Mouse (Mus musculus) spleen, postnatal 10 days (tissue): ENCODE measurements around the gene Ntng1.

Experiments used
- DNase-seq, 2 experiments: peaks; one replicate each; pipeline ENCODE4 v3.0.0; 2021 to 2022; ENCODE audit warnings: low spot score in 2 of 2

The Ntng1 gene

DNA sequence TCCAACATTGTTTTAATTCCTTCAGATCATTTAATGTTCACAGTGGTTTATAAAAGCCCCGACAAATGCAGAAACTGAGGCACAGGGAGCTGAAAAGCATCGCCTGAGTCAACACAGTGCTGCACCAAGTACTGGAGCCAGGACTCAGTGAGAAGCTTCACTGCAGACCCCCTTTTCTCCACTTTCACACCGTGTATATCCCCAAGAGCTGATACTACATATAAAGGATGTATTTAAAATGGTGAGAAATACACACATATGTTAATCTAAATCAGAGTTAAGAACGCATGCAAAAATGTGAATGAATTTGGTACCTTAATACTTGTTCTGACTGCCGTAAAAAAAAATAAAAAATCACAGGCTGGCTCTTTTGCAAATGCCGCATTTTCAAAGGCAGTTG lies 88.4 kb downstream of the Ntng1 start:
- DNase-seq: no peak

DNA sequence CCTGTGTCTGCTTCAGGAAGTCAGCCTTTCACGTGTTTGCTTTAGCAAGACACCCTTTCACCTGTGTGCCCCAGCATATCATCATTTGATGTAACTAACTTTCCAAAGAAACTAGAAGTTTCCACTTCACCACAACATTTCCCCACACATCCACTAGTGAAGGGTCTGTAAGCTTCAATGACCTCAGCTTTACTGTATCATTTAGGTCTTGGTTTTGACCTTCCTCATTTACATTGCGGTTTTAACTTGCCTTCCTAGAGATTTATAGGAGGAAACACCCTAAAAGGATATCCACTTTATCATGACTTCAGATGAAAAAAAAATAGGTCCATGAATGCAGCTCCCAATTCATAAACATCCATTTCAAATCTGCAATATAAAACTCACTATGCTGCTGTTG lies 89.7 kb downstream of the Ntng1 start:
- no peak for DNase-seq

DNA sequence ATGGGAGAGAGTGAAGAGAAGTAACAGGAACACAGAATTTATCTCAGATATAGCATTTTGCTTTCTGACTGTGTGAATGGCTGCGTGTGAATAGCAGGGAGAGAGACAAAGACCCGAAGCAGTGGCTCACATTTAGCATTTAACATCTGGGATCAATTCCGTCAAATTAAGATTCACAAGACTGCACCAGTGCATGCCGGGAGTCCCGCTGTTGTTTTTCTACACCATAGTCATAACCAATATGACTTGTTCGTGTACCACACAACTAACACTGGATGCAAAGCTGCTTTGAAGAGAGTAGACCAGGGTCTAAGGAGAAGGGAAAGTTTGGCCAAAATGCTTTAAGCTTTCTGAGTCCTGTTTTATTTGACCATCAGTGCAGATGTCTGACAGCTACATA lies 95.7 kb downstream of the Ntng1 start:
- no peak for DNase-seq

DNA sequence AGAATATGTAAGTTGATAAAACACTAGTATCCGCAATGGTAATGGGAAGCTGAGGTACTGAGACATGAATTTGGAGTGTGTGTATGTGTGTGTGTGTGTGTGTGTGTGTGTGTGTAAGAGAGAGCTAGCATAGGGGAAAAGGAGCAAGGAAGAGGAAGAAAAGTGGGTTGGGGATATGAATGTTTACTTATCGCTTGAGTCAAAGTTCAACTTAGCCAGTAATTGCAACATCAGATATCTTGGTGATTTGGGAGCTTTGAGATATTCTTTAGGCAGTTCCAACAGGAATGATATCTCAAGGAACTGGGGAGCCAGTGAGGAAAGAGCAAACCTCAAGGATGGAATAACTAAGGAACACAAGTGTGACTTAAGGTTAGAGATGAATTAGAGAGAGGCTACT lies 97.1 kb downstream of the Ntng1 start:
- DNase-seq: no peak

DNA sequence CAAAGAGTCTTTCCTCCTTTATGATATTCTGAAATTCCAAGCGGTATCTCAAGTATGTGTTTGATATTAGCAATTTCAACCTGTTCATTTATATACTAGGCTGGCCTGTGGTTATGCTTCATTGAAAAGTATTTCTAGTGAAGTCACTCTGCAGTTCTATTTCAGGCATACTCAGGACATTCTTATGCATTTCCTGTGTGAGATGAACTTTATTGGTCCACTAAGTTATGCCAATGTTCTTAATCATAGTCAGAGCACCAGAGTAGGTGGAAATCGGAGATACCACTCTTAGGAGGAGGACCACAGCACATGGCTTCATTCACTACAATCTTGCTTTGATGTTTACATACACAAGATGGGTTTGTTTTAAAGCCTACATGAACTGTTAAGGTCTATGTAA lies 99.6 kb downstream of the Ntng1 start:
- no peak for DNase-seq

DNA sequence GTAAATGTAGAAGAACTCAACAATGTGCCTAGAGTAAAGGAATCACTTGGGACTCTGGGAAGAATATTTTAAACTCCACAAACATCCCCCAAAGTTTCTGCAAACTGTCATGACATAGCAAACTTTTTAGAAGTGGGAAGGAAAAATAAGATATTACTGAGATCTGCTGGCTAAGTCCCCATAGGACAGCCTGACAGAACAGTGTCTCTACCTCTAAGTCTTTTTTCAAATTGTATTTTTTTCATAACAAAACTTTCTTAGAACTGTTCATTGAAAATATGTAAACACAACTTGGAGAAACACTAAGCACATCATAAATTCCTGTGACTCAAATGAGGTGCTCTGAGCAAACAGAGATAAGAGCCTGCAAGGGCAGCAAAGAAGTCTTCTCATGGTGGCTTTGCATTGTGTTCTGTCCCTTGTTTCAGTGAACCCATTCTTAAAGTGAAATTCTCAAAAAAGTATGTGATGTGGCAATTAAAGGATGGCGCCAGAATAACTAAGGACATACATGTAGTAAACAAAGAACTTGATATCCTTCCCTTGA lies 100.1 kb downstream of the Ntng1 start:
- DNase-seq: no peak

DNA sequence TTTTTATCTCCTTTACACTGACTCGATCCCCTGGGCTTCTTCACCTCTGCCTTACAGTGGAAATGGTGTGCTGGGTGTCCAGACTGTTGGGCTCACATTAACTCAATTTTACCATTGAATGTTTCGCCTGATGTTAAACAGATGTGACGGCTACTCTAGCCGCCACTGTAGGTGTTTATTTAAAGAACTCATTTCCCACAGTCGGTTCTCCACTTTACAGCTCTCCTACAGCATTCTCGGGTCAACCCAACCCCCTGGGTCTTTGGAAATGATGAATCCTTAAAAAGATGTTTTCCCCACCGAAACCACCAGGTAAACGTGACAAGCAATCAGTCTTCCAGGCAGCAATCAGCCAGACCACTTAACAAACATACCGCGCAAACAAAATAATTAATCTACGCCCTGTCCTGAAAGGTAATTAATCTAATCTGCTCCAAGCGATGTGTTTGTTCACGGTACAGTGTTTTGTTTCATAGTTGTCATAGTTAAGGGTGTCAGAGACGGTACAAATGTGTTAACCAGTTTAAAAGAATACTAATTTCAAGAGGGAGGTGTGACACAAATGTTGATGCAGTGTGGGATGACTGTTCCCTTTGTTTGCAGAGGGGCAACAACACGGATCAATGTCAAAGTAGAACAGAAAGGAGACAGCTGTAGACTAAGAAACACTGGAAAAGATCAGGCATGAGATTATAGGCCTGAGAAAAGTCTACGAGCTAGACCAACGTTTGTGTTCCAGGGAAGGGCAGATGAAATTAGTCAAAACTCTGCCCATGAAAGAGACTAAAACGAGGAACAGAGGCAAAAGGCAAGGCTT lies 120.8 kb downstream of the Ntng1 start:
- no peak for DNase-seq

DNA sequence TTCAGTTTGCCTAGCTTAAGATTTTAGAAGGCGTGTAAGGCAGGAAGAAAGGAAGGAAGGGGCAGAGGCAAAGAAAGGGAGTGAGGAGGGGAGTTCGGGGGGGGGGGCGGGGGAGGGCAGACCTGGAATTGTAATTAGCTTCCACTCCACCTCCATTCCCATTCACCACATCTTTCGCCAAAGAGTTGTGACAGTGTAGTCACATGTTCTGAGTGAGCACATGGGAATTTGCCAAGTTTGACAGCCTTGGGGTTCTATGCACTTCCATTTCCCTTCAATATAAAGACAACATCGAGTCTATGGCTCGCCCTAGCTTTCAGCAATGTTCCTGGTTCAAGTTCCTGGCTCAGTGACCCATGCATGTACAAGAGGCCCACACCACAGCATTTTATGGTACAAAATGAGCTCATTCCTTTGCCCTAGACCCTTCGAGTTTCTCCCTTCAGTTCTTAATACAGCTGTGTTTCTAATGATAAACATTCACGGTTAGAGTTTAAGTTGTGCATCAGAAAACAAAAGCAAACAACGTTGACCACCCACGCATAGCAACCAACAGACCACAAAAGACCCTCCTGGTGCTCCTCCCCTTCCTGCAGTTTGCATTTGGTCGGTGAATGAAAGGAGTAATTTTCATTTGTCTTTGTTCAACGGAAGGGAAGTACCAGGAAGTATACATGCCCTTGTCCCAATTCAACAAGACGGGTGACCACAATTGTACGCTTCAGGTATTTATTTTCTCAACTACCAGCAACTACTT lies 132.8 kb downstream of the Ntng1 start:
- no peak for DNase-seq

DNA sequence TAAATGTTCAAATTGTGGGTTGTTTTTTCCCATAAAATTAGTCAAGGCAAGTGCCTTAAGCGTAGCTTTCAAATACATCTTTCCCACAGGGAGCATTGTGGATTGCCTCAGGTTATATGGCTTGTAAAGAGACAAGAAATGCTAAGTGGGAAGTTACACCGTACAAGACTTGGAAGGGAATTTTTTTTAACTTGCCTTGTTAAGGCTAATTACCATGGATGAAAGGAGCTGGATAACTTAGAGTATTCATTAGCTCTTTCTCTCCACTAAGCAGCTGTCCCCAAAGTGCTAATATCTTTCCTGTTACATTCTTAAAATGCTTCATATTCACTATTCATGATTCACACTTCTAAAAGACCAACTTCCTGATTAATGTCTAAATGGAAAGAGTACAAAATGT lies 133.4 kb downstream of the Ntng1 start:
- DNase-seq: no peak

DNA sequence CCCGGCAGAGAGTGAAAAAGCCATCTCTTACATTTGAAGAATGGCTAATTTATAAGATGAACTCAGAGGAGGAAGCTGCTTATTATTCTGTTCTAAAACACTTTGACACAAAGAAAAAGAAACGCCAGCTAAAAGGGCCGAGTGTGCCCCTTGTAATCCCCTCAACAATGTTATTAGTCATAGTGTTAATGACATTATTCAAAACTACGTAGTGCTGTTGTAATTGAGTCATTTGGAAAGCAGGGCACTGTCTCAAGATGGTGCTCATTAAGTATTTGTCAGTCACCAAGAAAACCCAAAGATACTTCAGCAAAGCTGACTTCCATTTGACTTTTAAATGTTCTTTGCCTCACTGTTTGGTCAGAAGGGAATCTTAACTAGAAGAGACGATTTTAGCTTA lies 143.5 kb downstream of the Ntng1 start:
- DNase-seq: no peak

DNA sequence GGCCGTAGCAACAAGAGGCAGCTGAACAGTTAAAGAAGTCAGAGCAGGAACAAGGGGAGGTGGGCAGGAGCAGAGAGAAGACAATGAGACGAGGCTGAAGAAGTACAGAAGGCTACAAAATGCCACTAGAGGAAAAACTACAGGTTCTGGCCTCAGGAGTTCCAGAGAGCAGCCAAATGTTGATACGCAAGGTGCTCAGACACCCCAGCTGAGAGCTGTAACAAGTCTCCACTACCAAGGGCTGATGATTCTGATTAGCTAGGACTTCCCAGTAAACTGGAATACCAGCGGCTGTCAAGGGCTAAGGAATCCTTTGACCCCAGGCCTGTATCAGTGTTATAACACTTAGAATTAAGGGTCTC lies 148.2 kb downstream of the Ntng1 start:
- no peak for DNase-seq

DNA sequence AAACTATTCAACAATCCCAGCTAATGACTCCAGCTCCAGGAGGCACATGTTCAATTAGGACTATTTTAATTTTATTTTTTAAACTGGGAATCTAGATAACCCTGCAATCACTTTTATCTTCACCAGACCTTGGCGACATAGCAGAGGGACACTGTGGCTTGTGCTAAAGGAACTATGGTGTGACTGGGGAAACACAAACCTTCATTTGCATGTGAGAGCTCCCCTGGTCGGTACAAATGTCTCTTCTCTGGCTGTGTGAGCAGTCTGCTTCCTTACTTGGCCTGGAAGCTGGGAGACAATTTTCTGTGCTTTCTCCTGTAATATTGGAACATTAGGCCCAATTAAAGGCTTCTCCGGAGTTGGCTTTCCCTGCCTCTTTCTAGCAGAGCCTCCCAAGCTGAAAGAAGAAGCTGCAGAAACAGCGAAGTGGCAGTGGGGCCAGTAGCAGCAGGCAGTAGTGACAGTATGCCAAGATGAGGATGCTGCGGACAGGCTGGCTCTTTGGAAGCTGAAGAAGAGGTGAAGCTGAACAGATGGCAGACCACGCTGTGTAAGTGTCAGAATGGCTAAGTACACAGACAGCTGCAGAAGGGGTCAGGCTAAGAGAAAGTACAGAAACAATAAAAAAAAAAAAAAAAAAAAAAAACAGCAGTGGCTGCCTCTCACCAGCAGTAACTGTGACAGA lies 148.7 kb downstream of the Ntng1 start:
- no peak for DNase-seq

DNA sequence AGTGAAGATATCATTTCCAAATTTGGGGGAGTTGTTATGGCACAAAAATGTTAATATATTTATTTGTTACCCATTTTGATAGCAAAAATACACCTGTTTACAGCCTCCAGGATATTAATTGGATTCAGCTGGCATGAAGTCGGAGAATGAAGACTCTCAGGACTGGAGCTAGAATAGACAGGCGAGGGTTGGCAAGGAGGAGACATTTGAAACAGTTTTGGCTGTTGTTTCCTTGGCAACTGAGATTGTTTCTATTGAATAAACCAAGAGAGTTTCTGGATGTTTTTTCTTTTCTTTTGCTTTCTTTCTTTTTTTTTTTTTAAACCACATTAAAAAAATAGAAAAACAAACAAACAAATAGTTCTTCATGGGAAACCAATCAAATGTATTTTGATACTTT lies 159.7 kb downstream of the Ntng1 start:
- no peak for DNase-seq

DNA sequence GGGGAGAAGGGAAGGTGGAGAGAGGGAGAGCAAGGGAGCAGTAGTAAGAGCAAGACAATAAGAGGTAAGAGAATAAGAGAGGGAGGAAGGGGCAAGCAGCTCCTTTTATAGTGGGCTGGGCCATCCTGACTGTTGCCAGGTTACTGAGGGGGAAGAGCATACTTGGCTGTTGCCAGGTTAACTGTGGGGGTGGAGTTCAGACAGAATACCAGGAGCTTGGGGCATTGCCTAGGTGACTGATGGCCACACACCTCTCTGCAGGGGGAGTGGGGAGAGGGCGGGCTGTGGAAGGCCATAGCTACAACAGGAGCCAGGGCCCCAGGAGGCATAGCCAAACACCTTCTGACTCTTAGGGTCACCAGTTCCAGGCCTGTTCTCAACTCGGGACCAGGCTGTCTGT lies 166.2 kb downstream of the Ntng1 start:
- no peak for DNase-seq

DNA sequence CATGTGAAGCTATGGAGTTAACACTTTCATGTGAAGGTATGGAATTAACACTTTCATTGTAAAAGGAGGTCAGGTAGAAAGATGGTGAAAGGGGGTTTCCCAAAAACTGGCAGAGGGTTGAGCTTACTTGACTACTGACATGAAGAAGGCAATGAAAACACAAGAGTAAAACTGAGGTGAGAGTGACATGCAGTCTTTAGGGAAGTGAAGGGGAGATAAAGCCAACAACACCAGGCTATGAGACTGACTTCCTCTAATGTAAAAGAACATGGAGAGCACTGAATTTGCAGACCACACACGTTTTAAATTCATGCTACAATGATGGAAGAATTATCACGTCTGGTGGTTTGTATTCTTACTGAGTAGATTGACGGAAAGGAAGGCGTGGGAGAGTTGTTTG lies 168.7 kb downstream of the Ntng1 start:
- no peak for DNase-seq

DNA sequence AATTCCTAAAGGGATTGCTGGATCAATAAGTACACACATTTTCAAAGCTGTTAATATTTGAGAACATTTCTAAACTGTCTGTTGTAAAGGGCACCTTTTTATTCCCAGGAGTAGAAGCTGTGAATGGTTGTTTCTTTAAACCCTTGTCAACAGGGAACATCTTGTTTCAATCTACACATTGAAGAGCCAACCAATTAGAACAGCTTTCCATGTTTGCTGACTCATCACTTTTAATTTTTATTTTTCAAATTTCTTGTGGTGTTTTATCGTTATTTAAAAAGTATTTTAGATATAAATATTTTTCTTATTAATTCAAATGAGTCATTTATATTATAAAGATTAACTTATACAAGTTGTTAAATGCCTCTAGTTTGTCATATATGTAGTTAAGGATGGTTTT lies 172.3 kb downstream of the Ntng1 start:
- DNase-seq: no peak

DNA sequence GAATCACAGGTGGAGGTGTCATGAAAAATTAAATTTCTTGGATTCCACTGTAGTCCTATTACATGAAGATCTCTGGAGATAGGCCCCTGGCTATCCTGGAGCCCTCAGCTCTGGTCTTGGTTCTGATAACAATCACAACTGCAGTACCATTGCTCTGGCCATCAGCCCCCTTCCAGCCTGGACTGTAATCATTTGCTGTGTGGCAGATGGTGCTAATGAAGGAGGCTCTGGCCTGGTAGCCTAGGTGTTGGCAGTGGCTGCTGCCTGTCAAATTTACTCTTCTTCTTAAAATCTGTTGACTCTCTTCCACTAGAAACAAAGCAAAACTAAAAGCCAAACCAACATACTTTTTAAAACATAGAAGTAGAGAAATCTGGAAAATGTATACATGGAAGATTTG lies 173.6 kb downstream of the Ntng1 start:
- no peak for DNase-seq

DNA sequence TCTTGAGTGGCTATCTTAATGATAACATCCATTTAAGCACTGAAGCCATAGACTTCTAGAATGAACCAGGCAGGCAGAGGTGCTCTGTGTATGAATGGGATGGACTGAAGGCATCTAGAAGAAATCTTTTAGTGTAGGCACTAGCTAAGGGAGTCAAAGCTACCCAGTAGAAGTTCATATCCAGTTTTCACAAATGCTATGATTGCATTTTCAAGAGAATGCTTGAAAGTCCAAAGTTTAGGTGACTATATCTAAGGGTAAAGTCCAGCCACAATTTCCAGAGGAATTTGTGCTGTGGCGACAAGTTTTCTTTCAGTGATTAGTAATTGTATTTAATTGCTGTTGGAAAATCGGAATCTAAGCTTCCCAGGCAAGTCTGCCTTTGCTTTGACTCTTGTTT lies 181.2 kb downstream of the Ntng1 start:
- no peak for DNase-seq

DNA sequence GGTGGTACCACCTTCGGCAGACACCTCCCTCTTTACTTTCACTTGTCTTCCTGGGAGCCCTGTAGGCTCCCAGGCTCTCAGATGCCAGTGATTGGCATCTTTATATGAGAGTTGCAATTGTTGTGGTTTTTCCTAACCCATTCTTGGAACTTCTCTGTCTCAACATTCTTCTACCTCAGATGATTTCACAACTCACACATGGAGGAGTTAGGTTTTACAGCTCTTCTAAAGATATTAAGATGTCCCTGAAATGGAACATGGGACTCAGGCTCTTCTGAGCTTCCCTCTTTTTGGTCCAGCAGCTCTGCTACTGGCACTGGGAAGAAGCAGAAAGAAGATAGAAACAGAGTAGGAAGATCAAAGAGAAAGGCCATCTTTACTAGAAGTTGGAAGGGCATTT lies 200.9 kb downstream of the Ntng1 start:
- no peak for DNase-seq

DNA sequence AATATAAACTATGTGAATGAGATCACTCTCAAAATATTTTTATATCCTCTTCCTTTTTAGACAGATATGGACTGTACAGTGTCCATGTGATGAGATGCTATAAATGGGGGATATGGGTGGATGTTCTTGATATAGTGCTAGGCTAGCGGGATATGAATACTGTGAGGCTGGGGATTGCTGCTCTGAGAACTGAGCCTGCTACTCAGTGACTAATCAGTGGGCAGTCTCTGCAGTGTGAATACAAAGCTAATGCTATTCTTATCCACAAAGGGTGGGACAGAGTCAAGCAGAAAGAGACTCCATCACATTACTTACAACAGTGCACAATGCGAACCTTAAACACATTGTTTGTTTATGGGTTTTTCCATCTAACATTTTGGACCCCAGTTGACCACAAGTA lies 206.2 kb downstream of the Ntng1 start:
- no peak for DNase-seq

DNA sequence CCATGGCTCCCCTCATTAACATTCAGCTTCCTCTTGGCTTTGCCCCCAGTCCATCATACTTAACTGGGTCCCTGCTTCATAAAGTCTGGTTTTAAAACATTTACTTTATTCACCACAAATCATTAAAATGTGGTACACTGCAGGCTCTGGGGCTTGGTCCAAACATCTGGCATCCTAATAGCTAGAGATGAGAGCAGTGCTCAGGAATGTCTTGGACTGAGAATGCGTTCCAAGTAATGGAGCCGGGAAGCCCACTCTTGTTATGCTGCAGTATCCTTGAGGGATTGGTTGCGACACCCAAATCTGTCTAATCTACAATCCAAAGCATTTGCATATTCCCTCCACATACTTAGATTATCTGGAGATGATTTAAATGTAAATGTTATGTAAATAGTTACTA lies 207.5 kb downstream of the Ntng1 start:
- no peak for DNase-seq

DNA sequence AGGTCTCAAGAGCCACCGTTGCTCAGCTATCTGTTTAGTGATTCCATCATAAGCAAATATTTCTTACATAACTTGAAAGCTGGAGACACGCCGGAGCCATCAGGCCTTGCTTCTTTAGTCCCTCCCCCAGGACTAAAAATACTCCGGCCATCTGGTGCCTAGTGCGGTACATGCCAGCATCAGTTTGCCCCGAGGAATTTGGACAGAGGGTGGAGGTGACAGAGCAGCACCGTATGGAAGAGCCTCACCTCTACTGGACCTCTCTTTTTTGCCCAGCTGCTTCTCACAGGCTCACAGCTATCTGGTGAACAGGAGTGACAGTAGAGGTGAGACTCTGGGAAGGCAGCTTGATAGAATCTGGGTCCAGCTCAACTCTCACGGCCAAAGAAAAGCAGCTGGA lies 211.6 kb downstream of the Ntng1 start:
- DNase-seq: no peak

DNA sequence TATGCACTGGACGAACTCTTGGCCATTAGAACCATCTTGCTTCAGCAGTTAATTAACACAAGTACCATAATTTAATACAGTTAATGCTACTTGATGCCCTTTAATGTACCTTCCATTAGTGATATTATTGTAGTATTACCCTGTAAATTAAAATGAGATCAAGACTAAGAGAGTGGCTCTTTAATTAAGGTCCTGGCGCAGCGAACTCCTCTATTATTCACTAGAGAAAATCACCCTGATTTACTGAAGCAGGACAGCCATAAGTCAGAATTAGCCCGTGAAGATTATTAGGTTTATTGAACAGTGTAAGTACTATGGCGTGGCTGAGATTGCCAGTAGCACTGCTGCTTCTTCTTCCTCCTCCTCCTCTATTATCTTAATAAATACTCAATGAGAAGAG lies 212.8 kb downstream of the Ntng1 start:
- DNase-seq: no peak
